Mouse (Mus musculus): Measurements from ENCODE around the gene Ttc19. TPM values are rescaled to one million over a fixed set of nuclear protein-coding genes. Genes with fewer than 3 reads are reported as not detected.

Gene Ttc19
- polyA plus RNA-seq, 1 experiment: 20.7 TPM

DNA sequence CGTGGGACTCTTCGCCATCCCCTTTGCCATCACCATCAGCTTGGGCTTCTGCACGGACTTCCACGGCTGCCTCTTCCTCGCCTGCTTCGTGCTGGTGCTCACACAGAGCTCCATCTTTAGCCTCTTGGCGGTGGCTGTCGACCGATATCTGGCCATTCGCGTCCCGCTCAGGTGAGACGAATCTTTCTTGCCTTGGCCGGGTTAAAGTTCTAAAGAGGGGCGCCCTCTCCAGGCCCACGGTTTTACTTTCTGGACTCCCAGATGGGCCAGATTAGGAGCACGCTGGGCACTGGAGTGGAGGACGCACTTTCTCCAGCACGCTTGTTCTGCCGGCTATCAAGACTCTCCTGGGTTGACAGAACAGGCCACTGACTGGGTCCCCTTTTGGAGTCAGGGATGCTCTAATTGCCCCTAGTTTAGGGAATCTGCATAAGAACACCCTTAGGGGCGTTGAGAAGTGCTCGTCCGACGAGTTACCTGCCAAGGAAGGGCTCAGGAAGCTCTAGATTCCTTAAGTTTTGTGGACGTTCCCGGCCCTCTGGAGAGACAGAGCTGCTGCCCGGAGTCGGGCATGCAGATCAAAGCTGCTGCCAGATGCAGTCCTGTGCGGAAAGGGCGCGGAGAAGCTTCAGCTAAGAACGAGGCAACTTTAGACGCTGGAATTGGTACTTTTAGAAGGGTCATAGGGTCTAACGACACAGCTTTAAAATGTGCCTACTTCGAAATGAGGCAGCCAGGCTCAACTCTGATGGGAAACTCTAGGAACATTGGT, 31.8 kb upstream of the Ttc19 start:
- 13% methylated on average over 35 of the region's 35 CpGs for WGBS
- no peak for TF ChIP-seq CTCF (IDR thresholded peaks at IDR 0.05; ENCODE audit: extremely low read depth, insufficient read length, insufficient replicate concordance, low read depth, low read length)
- no peak for TF ChIP-seq POLR2A (IDR thresholded peaks at IDR 0.05; ENCODE audit: low read depth, low read length)
- no peaks in the 10 kb centered on the region for H3K36me3 ChIP-seq (ENCODE audit: control insufficient read depth, insufficient read depth, low read length)
- peaks cover 7% of the 10 kb centered on the region for H3K4me1 ChIP-seq (ENCODE audit: control insufficient read depth, insufficient read depth, insufficient read length, low read length)
- H3K4me3 ChIP-seq (ENCODE audit: low read depth, low read length): peak overlapping the region; percentile 84
- peak overlapping the region; percentile 25; the same call in 1 of the 2 replicates for H3K27ac ChIP-seq (ENCODE audit: insufficient read depth, low read depth, low read length)
- H3K27me3 ChIP-seq (ENCODE audit: control insufficient read depth, insufficient read depth, low read length): no peaks in the 10 kb centered on the region

- 48% methylated on average over 11 of the region's 11 CpGs for WGBS
- TF ChIP-seq CTCF (IDR thresholded peaks at IDR 0.05; ENCODE audit: extremely low read depth, insufficient read length, insufficient replicate concordance, low read depth, low read length) (no peak), POLR2A (IDR thresholded peaks at IDR 0.05; ENCODE audit: low read depth, low read length) (no peak)
- Histone ChIP-seq H3K27ac (ENCODE audit: insufficient read depth, low read depth, low read length) (no peak overlapping the region), H3K36me3 (ENCODE audit: control insufficient read depth, insufficient read depth, low read length) (no peaks in the 10 kb centered on the region), H3K27me3 (ENCODE audit: control insufficient read depth, insufficient read depth, low read length) (no peaks in the 10 kb centered on the region), H3K4me3 (ENCODE audit: low read depth, low read length) (peak overlapping the region; percentile 37), H3K4me1 (ENCODE audit: control insufficient read depth, insufficient read depth, insufficient read length, low read length) (peaks cover 7% of the 10 kb centered on the region)
Measured at GRCm38 (mm10) chr11:62251047-62251446, 30.2 kb upstream of the Ttc19 start.

GRCm38 (mm10) chr11:62253380-62253779, 27.9 kb upstream of the Ttc19 start:
- no peaks in the 10 kb centered on the region for H3K36me3 ChIP-seq (ENCODE audit: control insufficient read depth, insufficient read depth, low read length)
- peaks cover 7% of the 10 kb centered on the region for H3K4me1 ChIP-seq (ENCODE audit: control insufficient read depth, insufficient read depth, insufficient read length, low read length)
- TF ChIP-seq POLR2A (IDR thresholded peaks at IDR 0.05; ENCODE audit: low read depth, low read length) (no peak), CTCF (IDR thresholded peaks at IDR 0.05; ENCODE audit: extremely low read depth, insufficient read length, insufficient replicate concordance, low read depth, low read length) (no peak)
- WGBS: 40% methylated on average over 5 of the region's 5 CpGs
- H3K4me3 ChIP-seq (ENCODE audit: low read depth, low read length): no peak overlapping the region
- no peaks in the 10 kb centered on the region for H3K27me3 ChIP-seq (ENCODE audit: control insufficient read depth, insufficient read depth, low read length)
- no peak overlapping the region for H3K27ac ChIP-seq (ENCODE audit: insufficient read depth, low read depth, low read length)

DNA sequence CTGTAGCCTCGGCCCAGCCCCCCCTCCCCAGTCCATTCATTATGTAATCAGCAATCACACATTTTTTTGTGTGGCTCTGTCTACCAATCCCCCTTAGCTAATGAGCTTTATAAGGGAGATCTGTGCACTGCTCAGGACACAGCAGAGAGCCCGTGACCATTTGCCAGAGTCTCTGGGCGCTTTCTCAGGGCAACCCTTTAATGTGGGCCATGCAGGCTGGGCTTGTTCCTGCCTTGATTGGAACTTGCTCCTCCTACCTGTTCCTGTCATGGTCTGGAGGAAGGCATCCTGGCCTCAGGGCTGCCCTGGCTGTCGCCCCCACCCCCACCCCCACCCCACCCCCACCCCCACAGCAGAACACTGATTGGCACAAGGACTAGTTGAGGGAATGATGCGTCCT, 22.1 kb upstream of the Ttc19 start:
- Histone ChIP-seq H3K27ac (ENCODE audit: insufficient read depth, low read depth, low read length) (no peak overlapping the region), H3K4me1 (ENCODE audit: control insufficient read depth, insufficient read depth, insufficient read length, low read length) (peaks cover 4% of the 10 kb centered on the region; the same call in 1 of the 2 replicates), H3K36me3 (ENCODE audit: control insufficient read depth, insufficient read depth, low read length) (no peaks in the 10 kb centered on the region), H3K27me3 (ENCODE audit: control insufficient read depth, insufficient read depth, low read length) (no peaks in the 10 kb centered on the region), H3K4me3 (ENCODE audit: low read depth, low read length) (no peak overlapping the region)
- WGBS: 79% methylated on average over 5 of the region's 5 CpGs
- no peak for TF ChIP-seq CTCF (IDR thresholded peaks at IDR 0.05; ENCODE audit: extremely low read depth, insufficient read length, insufficient replicate concordance, low read depth, low read length)
- TF ChIP-seq POLR2A (IDR thresholded peaks at IDR 0.05; ENCODE audit: low read depth, low read length): no peak

DNA sequence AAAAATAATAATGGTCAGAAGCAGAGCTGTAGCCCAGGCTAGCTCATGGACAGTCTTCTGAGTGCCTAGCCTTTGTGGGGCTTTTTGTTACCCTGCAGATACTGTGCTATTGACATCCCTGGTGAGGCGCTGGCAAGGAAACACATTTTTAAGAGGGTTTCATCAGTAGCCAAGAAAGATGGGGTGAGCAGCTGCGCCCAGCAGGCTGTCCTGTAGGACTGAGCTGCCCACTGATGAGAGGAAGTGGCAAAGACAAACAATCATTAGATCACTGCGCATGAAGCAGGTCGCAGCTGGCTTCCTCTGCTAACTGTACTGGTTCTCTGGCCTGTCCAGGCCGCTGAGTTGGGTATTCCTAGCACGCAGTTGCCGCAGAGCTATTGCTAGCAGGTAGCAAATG, 17.7 kb upstream of the Ttc19 start:
- Histone ChIP-seq H3K36me3 (ENCODE audit: control insufficient read depth, insufficient read depth, low read length) (peaks cover 8% of the 10 kb centered on the region; the same call in 1 of the 2 replicates), H3K4me1 (ENCODE audit: control insufficient read depth, insufficient read depth, insufficient read length, low read length) (peaks cover 6% of the 10 kb centered on the region; the same call in 1 of the 2 replicates), H3K4me3 (ENCODE audit: low read depth, low read length) (no peak overlapping the region), H3K27ac (ENCODE audit: insufficient read depth, low read depth, low read length) (no peak overlapping the region), H3K27me3 (ENCODE audit: control insufficient read depth, insufficient read depth, low read length) (no peaks in the 10 kb centered on the region)
- 35% methylated on average over 7 of the region's 7 CpGs for WGBS
- TF ChIP-seq POLR2A (IDR thresholded peaks at IDR 0.05; ENCODE audit: low read depth, low read length): no peak
- no peak for TF ChIP-seq CTCF (IDR thresholded peaks at IDR 0.05; ENCODE audit: extremely low read depth, insufficient read length, insufficient replicate concordance, low read depth, low read length)

- Histone ChIP-seq H3K4me3 (ENCODE audit: low read depth, low read length) (no peak overlapping the region), H3K27ac (ENCODE audit: insufficient read depth, low read depth, low read length) (no peak overlapping the region), H3K27me3 (ENCODE audit: control insufficient read depth, insufficient read depth, low read length) (no peaks in the 10 kb centered on the region), H3K36me3 (ENCODE audit: control insufficient read depth, insufficient read depth, low read length) (peaks cover 8% of the 10 kb centered on the region; the same call in 1 of the 2 replicates), H3K4me1 (ENCODE audit: control insufficient read depth, insufficient read depth, insufficient read length, low read length) (peaks cover 6% of the 10 kb centered on the region; the same call in 1 of the 2 replicates)
- 19% methylated on average over 7 of the region's 7 CpGs for WGBS
- TF ChIP-seq CTCF (IDR thresholded peaks at IDR 0.05; ENCODE audit: extremely low read depth, insufficient read length, insufficient replicate concordance, low read depth, low read length) (no peak), POLR2A (IDR thresholded peaks at IDR 0.05; ENCODE audit: low read depth, low read length) (no peak)
Measured at GRCm38 (mm10) chr11:62264018-62264417, 17.3 kb upstream of the Ttc19 start.

- H3K27me3 ChIP-seq (ENCODE audit: control insufficient read depth, insufficient read depth, low read length): no peaks in the 10 kb centered on the region
- TF ChIP-seq CTCF (IDR thresholded peaks at IDR 0.05; ENCODE audit: extremely low read depth, insufficient read length, insufficient replicate concordance, low read depth, low read length): no peak
- TF ChIP-seq POLR2A (IDR thresholded peaks at IDR 0.05; ENCODE audit: low read depth, low read length): no peak
- no peak overlapping the region for H3K4me3 ChIP-seq (ENCODE audit: low read depth, low read length)
- peaks cover 6% of the 10 kb centered on the region; the same call in 1 of the 2 replicates for H3K4me1 ChIP-seq (ENCODE audit: control insufficient read depth, insufficient read depth, insufficient read length, low read length)
- H3K27ac ChIP-seq (ENCODE audit: insufficient read depth, low read depth, low read length): no peak overlapping the region
- WGBS: 90% methylated on average over 7 of the region's 7 CpGs
- peaks cover 8% of the 10 kb centered on the region; the same call in 1 of the 2 replicates for H3K36me3 ChIP-seq (ENCODE audit: control insufficient read depth, insufficient read depth, low read length)
Measured at GRCm38 (mm10) chr11:62265642-62266041, 15.6 kb upstream of the Ttc19 start.

Data from small intestine, adult 2 months (tissue).